Mouse (Mus musculus) heart, embryonic 12.5 days (tissue): ENCODE results near the gene Msrb3. TPM values are rescaled to one million over a fixed set of nuclear protein-coding genes. Genes with fewer than 3 reads are reported as not detected.
A peak's percentile ranks its signal among the peaks of the same experiment; 100 is the strongest.

ENCODE experiments used
- ATAC-seq: fragments of 200-750 bp; cut with Nextera tagmentation; 2 replicates; pipeline ENCODE4 v1.8.0; 2017; ENCODE audit warnings: moderate TSS enrichment, moderate library complexity; ENCODE audit not compliant: insufficient number of reproducible peaks, low FRiP score
- H3K27ac ChIP-seq: fragments of 300-500 bp; sonication (generic); 2 replicates; pipeline ENCODE4 v1.5.1; 2016; ENCODE audit warnings: mild to moderate bottlenecking, moderate library complexity; ENCODE audit not compliant: poor library complexity, severe bottlenecking
- H3K27me3 ChIP-seq: fragments of 300-500 bp; sonication (generic); replicated peaks from 2 replicates; pipeline ENCODE4 v1.6.1; 2016; ENCODE audit warnings: mild to moderate bottlenecking, moderate library complexity
- H3K36me3 ChIP-seq: fragments of 300-500 bp; sonication (generic); 2 replicates; pipeline ENCODE4 v1.6.1; 2016; ENCODE audit warnings: mild to moderate bottlenecking, moderate library complexity
- H3K4me1 ChIP-seq: fragments of 300-500 bp; sonication (generic); replicated peaks from 2 replicates; pipeline ENCODE4 v1.6.1; 2016; ENCODE audit warnings: mild to moderate bottlenecking
- H3K4me2 ChIP-seq: fragments of 300-500 bp; sonication (generic); 2 replicates; pipeline ENCODE4 v1.6.1; 2016; ENCODE audit warnings: mild to moderate bottlenecking, moderate library complexity
- H3K4me3 ChIP-seq: fragments of 300-500 bp; sonication (generic); 2 replicates; pipeline ENCODE4 v1.5.1; 2016; ENCODE audit warnings: mild to moderate bottlenecking
- H3K9ac ChIP-seq: fragments of 300-500 bp; sonication (generic); 2 replicates; pipeline ENCODE4 v1.6.1; 2016; ENCODE audit warnings: mild to moderate bottlenecking, moderate library complexity
- H3K9me3 ChIP-seq: fragments of 300-500 bp; sonication (generic); replicated peaks from 2 replicates; pipeline ENCODE4 v1.6.1; 2016; ENCODE audit warnings: mild to moderate bottlenecking, moderate library complexity
- WGBS: fragments of 180-500 bp; shearing (Covaris S2); methylation state at CpG from one replicate; pipeline ENCODE4 v1.1.7; 2016; 5-methylcytosine and 5-hydroxymethylcytosine counted together
- polyA plus RNA-seq: library from polyadenylated mRNA; unstranded; fragments of >200 nt; fragmentation: Nextera tagmentation; extraction: Ambion mirVana; gene quantifications from 2 replicates; pipeline ENCODE4 v1.2.1, GENCODE M21; 2016

Msrb3 gene
- polyA plus RNA-seq, 1 experiment from 2014 or later: 24.1 TPM

DNA sequence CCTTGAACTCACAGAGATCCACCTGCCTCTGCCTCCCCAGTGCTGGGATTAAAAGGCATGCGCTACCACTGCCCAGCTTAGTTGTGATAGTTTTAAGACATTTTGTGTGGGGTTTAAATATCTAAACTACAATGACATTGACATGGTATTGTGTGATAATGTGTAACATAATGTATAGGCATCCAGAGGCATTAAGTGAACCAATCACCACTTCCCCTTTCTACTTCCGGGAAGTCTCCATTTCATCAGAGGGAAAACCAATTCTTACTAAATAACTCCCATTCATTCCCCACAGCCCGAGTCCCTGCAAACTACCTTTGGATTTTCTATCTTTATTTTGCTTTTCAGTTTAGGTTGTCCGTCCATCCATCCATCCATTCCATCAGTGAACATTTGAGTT, 90.7 kb downstream of the Msrb3 start:
- Histone ChIP-seq H3K36me3 (peaks cover 12% of the 10 kb centered on the region), H3K9ac (no peak overlapping the region), H3K4me2 (no peak overlapping the region), H3K27ac (no peak overlapping the region), H3K27me3 (no peaks in the 10 kb centered on the region), H3K4me3 (no peak overlapping the region), H3K4me1 (peaks cover 30% of the 10 kb centered on the region), H3K9me3 (no peaks in the 10 kb centered on the region)
- 88% methylated on average over 4 of the region's 4 CpGs for WGBS
- no peak for ATAC-seq

GRCm38 (mm10) chr10:120801127-120801526, 97.8 kb downstream of the Msrb3 start:
- peak overlapping the region; percentile 48 for H3K4me2 ChIP-seq
- WGBS: 13% methylated on average over 6 of the region's 6 CpGs
- peaks cover 7% of the 10 kb centered on the region for H3K36me3 ChIP-seq
- no peaks in the 10 kb centered on the region for H3K9me3 ChIP-seq
- no peaks in the 10 kb centered on the region for H3K27me3 ChIP-seq
- peak overlapping the region; percentile 22 for H3K4me3 ChIP-seq
- no peak for ATAC-seq
- peak overlapping the region; percentile 83 for H3K27ac ChIP-seq
- H3K4me1 ChIP-seq: peaks cover 35% of the 10 kb centered on the region
- peak overlapping the region; percentile 48; the same call in 1 of the 2 replicates for H3K9ac ChIP-seq

DNA sequence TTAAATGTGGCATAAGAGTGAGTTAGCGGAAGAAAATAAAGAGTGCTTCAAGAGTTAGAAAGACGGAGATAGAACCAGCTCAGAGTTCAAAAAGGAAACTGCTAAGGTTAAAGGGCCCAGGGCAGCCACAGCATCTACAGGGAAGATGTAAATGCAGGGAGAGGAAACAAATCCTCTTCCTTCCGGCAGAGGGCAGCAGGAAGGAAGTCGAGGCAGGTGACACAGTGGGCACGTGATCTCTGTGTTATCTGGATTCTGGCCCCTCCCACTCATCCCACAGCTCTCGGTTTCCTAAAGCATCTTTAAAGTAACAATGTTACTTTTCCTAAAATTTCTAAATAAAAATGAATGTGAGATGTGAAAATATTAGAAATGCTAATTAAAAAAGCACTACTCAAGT, 99.4 kb downstream of the Msrb3 start:
- WGBS: 68% methylated on average over 6 of the region's 6 CpGs
- Histone ChIP-seq H3K4me2 (no peak overlapping the region), H3K9ac (no peak overlapping the region), H3K9me3 (no peaks in the 10 kb centered on the region), H3K27me3 (no peaks in the 10 kb centered on the region), H3K36me3 (peaks cover 4% of the 10 kb centered on the region; the same call in 1 of the 2 replicates), H3K4me3 (no peak overlapping the region), H3K4me1 (peaks cover 47% of the 10 kb centered on the region), H3K27ac (no peak overlapping the region)
- no peak for ATAC-seq

GRCm38 (mm10) chr10:120796749-120797148, 102.2 kb downstream of the Msrb3 start:
- Histone ChIP-seq H3K9ac (no peak overlapping the region), H3K4me2 (no peak overlapping the region), H3K36me3 (peaks cover 4% of the 10 kb centered on the region; the same call in 1 of the 2 replicates), H3K9me3 (no peaks in the 10 kb centered on the region), H3K27ac (no peak overlapping the region), H3K27me3 (no peaks in the 10 kb centered on the region), H3K4me3 (no peak overlapping the region), H3K4me1 (peaks cover 58% of the 10 kb centered on the region)
- no peak for ATAC-seq
- WGBS: 77% methylated on average over 4 of the region's 4 CpGs

GRCm38 (mm10) chr10:120794391-120794817, 104.5 kb downstream of the Msrb3 start:
- WGBS: 12% methylated on average over 13 of the region's 13 CpGs
- Histone ChIP-seq H3K4me2 (peak overlapping the region; percentile 29), H3K9ac (no peak overlapping the region), H3K4me1 (peaks cover 51% of the 10 kb centered on the region), H3K36me3 (peaks cover 21% of the 10 kb centered on the region), H3K9me3 (no peaks in the 10 kb centered on the region), H3K4me3 (no peak overlapping the region), H3K27ac (peak overlapping the region; percentile 7), H3K27me3 (no peaks in the 10 kb centered on the region)
- ATAC-seq: peak; percentile 29; the same call in 1 of the 2 replicates

- peaks cover 39% of the 10 kb centered on the region for H3K36me3 ChIP-seq
- no peak overlapping the region for H3K9ac ChIP-seq
- H3K4me2 ChIP-seq: no peak overlapping the region
- H3K27me3 ChIP-seq: no peaks in the 10 kb centered on the region
- peak overlapping the region; percentile 29; the same call in 1 of the 2 replicates for H3K27ac ChIP-seq
- H3K9me3 ChIP-seq: no peaks in the 10 kb centered on the region
- 53% methylated on average over 11 of the region's 11 CpGs for WGBS
- ATAC-seq: no peak
- peaks cover 44% of the 10 kb centered on the region for H3K4me1 ChIP-seq
- no peak overlapping the region for H3K4me3 ChIP-seq
These were observed 106.6 kb downstream of the Msrb3 start for GRCm38 (mm10) chr10:120792191-120792765.

DNA sequence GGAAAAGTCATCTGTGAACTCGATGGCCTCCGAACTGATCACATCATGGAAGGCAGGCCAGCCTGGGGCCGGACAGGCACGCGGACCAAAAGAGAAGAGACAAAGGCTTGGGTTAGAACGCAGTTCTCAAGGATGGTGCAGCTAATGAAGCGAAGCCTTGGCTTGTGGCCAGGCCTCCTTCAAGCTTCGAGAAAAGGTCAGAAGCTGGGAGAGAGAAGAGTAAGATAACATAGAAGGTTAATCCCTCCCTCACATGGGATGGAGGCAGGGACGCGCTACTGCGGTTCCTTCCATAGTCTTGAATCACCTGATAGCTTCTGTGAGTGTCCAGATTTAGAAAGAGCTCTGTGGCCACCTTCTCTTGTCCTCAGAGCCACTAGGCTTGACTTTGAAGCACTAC, 107.5 kb downstream of the Msrb3 start:
- H3K36me3 ChIP-seq: peaks cover 46% of the 10 kb centered on the region
- WGBS: 61% methylated on average over 11 of the region's 11 CpGs
- no peak overlapping the region for H3K4me2 ChIP-seq
- H3K9me3 ChIP-seq: no peaks in the 10 kb centered on the region
- ATAC-seq: no peak
- H3K9ac ChIP-seq: no peak overlapping the region
- H3K4me1 ChIP-seq: peaks cover 41% of the 10 kb centered on the region
- no peaks in the 10 kb centered on the region for H3K27me3 ChIP-seq
- no peak overlapping the region for H3K4me3 ChIP-seq
- no peak overlapping the region for H3K27ac ChIP-seq

- peaks cover 12% of the 10 kb centered on the region for H3K4me1 ChIP-seq
- WGBS: 58% methylated on average over 10 of the region's 10 CpGs
- H3K9me3 ChIP-seq: no peaks in the 10 kb centered on the region
- no peak overlapping the region for H3K27ac ChIP-seq
- no peak overlapping the region for H3K4me3 ChIP-seq
- ATAC-seq: no peak
- no peak overlapping the region for H3K9ac ChIP-seq
- H3K36me3 ChIP-seq: peaks cover 81% of the 10 kb centered on the region
- no peak overlapping the region for H3K4me2 ChIP-seq
- no peaks in the 10 kb centered on the region for H3K27me3 ChIP-seq
These were observed 111.7 kb downstream of the Msrb3 start for GRCm38 (mm10) chr10:120787202-120787601.

DNA sequence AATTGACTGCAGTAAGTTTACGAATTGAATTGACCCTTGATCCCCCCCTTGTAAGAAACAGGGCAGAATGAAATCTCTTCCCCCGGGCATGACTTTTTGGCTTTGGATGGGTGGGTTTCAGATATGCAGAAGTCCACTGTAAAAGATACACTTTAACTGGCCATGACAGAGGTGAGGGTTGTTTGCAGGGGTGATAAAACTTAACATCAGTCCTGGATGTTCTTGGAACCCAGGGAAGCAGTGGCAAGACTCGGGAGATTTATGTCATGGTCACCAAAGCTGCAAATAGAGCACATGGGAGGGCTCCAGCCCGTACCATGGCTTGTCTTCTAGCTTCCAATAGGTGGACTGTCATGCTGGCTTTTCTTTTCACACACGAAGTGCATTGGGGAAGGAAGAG, 114.4 kb downstream of the Msrb3 start:
- ATAC-seq: no peak
- H3K4me2 ChIP-seq: no peak overlapping the region
- H3K4me1 ChIP-seq: no peaks in the 10 kb centered on the region
- WGBS: 64% methylated on average over 5 of the region's 5 CpGs
- H3K9me3 ChIP-seq: no peaks in the 10 kb centered on the region
- no peak overlapping the region for H3K27ac ChIP-seq
- peaks cover 70% of the 10 kb centered on the region for H3K36me3 ChIP-seq
- no peaks in the 10 kb centered on the region for H3K27me3 ChIP-seq
- H3K4me3 ChIP-seq: no peak overlapping the region
- no peak overlapping the region for H3K9ac ChIP-seq

DNA sequence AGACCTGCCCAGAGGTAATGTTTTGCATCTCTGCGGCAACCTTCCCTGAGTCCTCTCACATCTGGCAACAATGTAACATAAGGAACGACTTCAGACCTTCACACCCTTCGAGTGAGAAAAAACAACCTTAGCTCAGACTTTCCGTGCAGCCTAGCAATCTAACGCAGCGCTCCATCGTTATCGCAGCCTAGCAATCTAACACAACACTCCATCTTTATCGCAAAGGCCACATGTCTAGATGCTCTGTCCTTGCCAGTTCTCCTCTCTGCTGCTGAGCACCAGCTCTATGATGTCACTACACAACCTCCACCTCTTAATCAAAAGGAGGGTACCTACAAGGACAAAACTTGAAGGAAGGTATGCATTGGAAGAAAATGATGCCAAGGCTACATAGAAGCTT, 115.5 kb downstream of the Msrb3 start:
- Histone ChIP-seq H3K4me1 (no peaks in the 10 kb centered on the region), H3K27ac (no peak overlapping the region), H3K9me3 (no peaks in the 10 kb centered on the region), H3K27me3 (no peaks in the 10 kb centered on the region), H3K4me2 (no peak overlapping the region), H3K9ac (no peak overlapping the region), H3K4me3 (no peak overlapping the region), H3K36me3 (peaks cover 72% of the 10 kb centered on the region)
- no peak for ATAC-seq
- WGBS: 65% methylated on average over 9 of the region's 9 CpGs

GRCm38 (mm10) chr10:120777499-120777898, 121.4 kb downstream of the Msrb3 start:
- peaks cover 9% of the 10 kb centered on the region for H3K9me3 ChIP-seq
- H3K27me3 ChIP-seq: no peaks in the 10 kb centered on the region
- no peaks in the 10 kb centered on the region; the same call in 1 of the 2 replicates for H3K4me1 ChIP-seq
- no peak overlapping the region for H3K27ac ChIP-seq
- no peak overlapping the region for H3K4me2 ChIP-seq
- H3K4me3 ChIP-seq: no peak overlapping the region
- H3K9ac ChIP-seq: no peak overlapping the region
- 75% methylated on average over 3 of the region's 3 CpGs for WGBS
- ATAC-seq: no peak
- peaks cover 38% of the 10 kb centered on the region for H3K36me3 ChIP-seq

DNA sequence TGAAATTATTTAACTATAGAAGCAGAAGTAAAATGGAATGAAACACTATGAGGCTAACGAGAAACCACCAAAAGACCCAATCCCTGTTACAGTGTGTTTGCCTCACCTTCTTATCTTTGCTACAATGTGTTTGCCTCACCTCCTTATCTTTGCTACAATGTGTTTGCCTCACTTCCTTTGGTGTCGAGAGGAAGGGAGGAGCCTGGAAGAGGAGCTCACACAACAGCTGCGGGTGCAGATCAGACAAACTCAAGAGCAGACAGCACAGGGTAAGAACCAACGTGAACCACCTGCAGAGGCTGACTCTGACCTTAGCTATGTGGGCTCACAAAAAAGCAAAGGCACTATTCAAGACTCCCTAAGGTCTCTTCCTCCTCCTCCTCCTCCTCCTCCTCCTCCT, 123.5 kb downstream of the Msrb3 start:
- Histone ChIP-seq H3K27ac (no peak overlapping the region), H3K9ac (no peak overlapping the region), H3K9me3 (peaks cover 9% of the 10 kb centered on the region), H3K4me3 (no peak overlapping the region), H3K4me2 (no peak overlapping the region), H3K27me3 (no peaks in the 10 kb centered on the region), H3K36me3 (peaks cover 30% of the 10 kb centered on the region), H3K4me1 (no peaks in the 10 kb centered on the region; the same call in 1 of the 2 replicates)
- ATAC-seq: peak; percentile 55; the same call in 1 of the 2 replicates
- WGBS: 38% methylated on average over 4 of the region's 4 CpGs
